Mouse (Mus musculus): ENCODE measurements at regions not wholly inside any gene's neighbourhood (a gene's known extent, or its start where the extent isn't known, plus 50 kb on each side); places are given as distances from the start of the nearest gene placed in this dataset.
A peak's percentile ranks its signal among the peaks of the same experiment; 100 is the strongest.

- no peak for DNase-seq (ENCODE audit: low spot score)
Observed at GRCm38 (mm10) chr12:17481687-17482086, 62.9 kb upstream of the Odc1 start.

DNA sequence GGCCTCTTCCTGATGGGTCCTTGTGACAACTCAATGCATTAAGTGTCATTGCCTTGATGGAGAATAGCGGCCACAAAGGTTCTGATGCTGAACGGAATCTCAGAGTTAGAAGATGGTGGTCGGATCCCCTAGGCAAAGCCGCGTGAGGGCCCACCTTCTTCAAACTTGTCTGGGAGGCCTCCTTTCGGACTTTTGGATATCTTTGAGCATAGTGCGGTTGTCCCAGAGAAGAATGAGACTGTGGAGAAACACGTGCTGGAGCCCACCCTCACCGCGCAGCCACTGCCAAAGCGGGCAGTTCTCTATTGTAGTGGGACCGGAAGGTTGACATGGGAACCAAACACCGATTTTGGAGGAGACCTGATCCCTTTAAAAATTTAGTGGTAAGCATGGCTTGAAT is 62.4 kb upstream of the Odc1 start:
- DNase-seq (ENCODE audit: low spot score) = peak; percentile 19

- peak; percentile 44 for DNase-seq (ENCODE audit: low spot score)
Observed at GRCm38 (mm10) chr12:17484448-17484847, 60.1 kb upstream of the Odc1 start.

- no peak for DNase-seq (ENCODE audit: low spot score)
Observed at GRCm38 (mm10) chr12:17486062-17486770, 58.4 kb upstream of the Odc1 start.

DNA sequence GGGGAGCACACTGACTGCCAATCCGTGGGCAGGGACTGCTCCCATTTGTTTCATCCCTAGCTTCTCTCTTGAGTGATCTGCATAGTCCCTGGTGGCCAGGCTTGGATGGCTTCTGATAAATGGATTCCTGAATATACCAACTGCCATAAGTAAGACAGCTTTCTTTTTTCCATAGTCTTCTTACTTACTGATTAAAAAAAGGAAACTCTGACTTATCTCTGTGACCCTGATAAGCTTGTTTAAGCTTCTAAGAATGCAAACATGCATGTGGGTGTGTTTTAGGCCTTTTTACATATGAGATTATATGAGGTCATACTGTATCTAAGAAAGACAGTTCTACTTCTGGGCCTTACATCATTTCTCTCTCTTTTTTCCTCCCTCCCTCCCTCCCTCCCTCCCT is 57.3 kb upstream of the Odc1 start:
- DNase-seq (ENCODE audit: low spot score) = peak; percentile 27

DNA sequence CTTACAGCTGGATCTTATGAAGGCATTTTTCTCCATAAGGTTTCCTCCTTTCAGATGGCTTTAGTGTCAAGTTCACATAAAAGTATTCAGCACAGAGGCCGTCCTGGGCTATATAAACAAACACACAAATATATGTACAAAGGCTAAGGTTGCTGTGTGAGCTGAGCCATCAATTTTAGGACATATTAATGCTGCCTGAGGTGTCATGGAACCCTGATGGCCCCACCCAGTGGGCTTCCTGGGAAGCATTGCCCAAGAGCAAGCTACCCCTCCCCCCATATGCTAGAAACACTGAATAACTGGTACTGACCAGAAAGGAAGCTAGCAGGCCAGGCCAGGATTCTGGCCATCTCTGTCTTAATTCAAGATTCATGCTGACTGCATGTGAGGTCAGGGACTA is 56.4 kb upstream of the Odc1 start:
- peak; percentile 32 for DNase-seq (ENCODE audit: low spot score)

DNA sequence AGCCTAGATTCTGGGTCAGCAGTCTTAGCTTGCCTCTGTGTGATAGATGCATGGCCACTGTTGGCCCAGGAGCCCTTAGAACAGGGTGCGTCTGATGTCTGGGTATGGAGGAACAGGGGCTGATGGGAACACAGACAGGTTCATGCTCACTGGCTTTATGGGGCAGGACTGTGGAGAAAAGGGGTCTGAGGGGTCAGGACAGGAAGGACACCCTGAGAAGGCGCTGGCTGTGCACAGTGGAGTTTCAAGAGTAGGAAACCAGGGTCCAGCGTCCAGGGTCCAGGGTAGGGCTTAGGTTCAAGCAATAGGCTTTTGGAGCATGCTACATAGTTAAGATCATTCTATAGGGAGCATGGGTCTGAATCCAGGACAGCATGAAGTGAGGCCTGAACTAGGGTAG is 54.6 kb upstream of the Odc1 start:
- peak; percentile 34 for DNase-seq (ENCODE audit: low spot score)

GRCm38 (mm10) chr12:17492574-17492973 is 52.0 kb upstream of the Odc1 start:
- DNase-seq (ENCODE audit: low spot score) = peak; percentile 52

DNA sequence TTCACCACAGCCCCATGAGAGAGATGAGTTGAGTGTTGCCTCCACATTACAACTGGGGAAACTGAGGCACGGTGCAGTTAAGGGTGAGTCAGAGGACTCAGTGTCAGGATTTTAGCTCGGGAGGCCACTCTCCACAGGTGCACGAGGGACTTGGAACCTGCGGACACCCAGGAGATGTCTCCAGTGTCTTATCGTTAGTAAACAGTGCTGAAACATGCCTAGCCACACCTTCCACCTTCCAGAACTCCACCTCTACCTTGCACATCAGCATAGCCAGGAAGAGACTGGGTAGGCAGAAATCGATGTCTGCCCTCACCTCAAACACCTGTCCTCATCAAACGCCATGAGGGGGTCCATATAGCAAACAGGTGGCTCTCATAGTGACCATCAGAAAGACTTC is 51.5 kb upstream of the Odc1 start:
- DNase-seq (ENCODE audit: low spot score) = peak; percentile 36

GRCm38 (mm10) chr12:17493810-17494209 is 50.8 kb upstream of the Odc1 start:
- peak; percentile 34 for DNase-seq (ENCODE audit: low spot score)
